Mouse (Mus musculus) liver, embryonic 14.5 days (tissue): ENCODE measurements around the gene Gm29609. TPM values are rescaled to one million over a fixed set of nuclear protein-coding genes. Genes with fewer than 3 reads are reported as not detected.

Experiments
- ATAC-seq: fragments of 200-750 bp; cut with Nextera tagmentation; 2 replicates; pipeline ENCODE4 v1.8.0; 2017; ENCODE audit warnings: moderate number of reproducible peaks, mild to moderate bottlenecking, moderate library complexity; ENCODE audit not compliant: insufficient read depth
- DNase-seq, 3 experiments: peaks; one replicate each; pipeline ENCODE4 v3.0.0-alpha.2; 2012 to 2013; ENCODE audit warnings: low read depth in 3 of 3, low spot score in 3 of 3
- H3K27ac ChIP-seq: fragments of 300-500 bp; sonication (generic); 2 replicates; pipeline ENCODE4 v1.5.1; 2014; ENCODE audit warnings: moderate library complexity, mild to moderate bottlenecking, control low read depth, inconsistent platforms
- H3K27me3 ChIP-seq: fragments of 300-500 bp; sonication (generic); 2 replicates; pipeline ENCODE4 v1.6.1; 2014; ENCODE audit warnings: mild to moderate bottlenecking, low read length, moderate library complexity; ENCODE audit not compliant: control insufficient read depth, insufficient read depth
- H3K36me3 ChIP-seq: fragments of 300-500 bp; sonication (generic); replicated peaks from 2 replicates; pipeline ENCODE4 v1.6.1; 2014; ENCODE audit warnings: low read depth; ENCODE audit not compliant: control insufficient read depth, insufficient read depth
- H3K4me1 ChIP-seq, 2 experiments: fragments of 200-500 bp in 1 of 2; fragments of 300-500 bp in 1 of 2; sonication (generic) in 1 of 2; replicated peaks; 2 replicates each; pipeline ENCODE4 v1.6.1; 2012 to 2014; ENCODE audit warnings: antibody characterized with exemption in 1 of 2, inconsistent platforms in 1 of 2, low read length in 1 of 2; ENCODE audit not compliant: control insufficient read depth in 2 of 2, insufficient read depth in 2 of 2
- H3K4me2 ChIP-seq: fragments of 300-500 bp; sonication (generic); 2 replicates; pipeline ENCODE4 v1.6.1; 2014; ENCODE audit warnings: low read depth, mild to moderate bottlenecking, control low read depth, moderate library complexity
- H3K4me3 ChIP-seq, 2 experiments: fragments of 200-500 bp in 1 of 2; fragments of 300-500 bp in 1 of 2; sonication (generic) in 1 of 2; 2 replicates each; pipeline ENCODE4 v1.5.1; 2012 to 2014; ENCODE audit warnings: low read depth in 2 of 2, low read length in 2 of 2, mild to moderate bottlenecking in 2 of 2, control low read depth in 1 of 2, inconsistent platforms in 1 of 2, moderate library complexity in 1 of 2; ENCODE audit not compliant: insufficient read depth in 1 of 2
- H3K9ac ChIP-seq: fragments of 300-500 bp; sonication (generic); replicated peaks from 2 replicates; pipeline ENCODE4 v1.6.1; 2014; ENCODE audit warnings: mild to moderate bottlenecking, control low read depth, moderate library complexity
- H3K9me3 ChIP-seq: fragments of 300-500 bp; sonication (generic); 2 replicates; pipeline ENCODE4 v1.6.1; 2016; ENCODE audit warnings: low read length, mixed read lengths; ENCODE audit not compliant: control insufficient read depth
- CTCF ChIP-seq: IDR thresholded peaks from 2 replicates; pipeline ENCODE4 v1.5.1; 2016; ENCODE audit warnings: antibody characterized with exemption, low read depth, control low read depth
- EP300 ChIP-seq: IDR thresholded peaks from 2 replicates; pipeline ENCODE4 v1.6.1; 2016; ENCODE audit warnings: antibody characterized with exemption, low read depth
- WGBS: fragments of 180-500 bp; shearing (Covaris S2); extraction: QIAGEN DNeasy Blood & Tissue Kit; methylation state at CpG from one replicate; pipeline ENCODE4 v1.1.7; 2014; ENCODE audit not compliant: insufficient replicate concordance; 5-methylcytosine and 5-hydroxymethylcytosine counted together
- polyA plus RNA-seq, 2 experiments: library from polyadenylated mRNA; depleted of rRNA in 1 of 2; stranded (reverse) in 1 of 2; unstranded in 1 of 2; fragments of >200 nt; fragmentation: Nextera tagmentation in 1 of 2; extraction: Ambion mirVana in 1 of 2; gene quantifications; 2 replicates each; pipeline versions ENCODE4 v1.2.1 to v1.2.3; 2012 to 2014

Gene Gm29609
- polyA plus RNA-seq, 2 experiments: 0.77 to 0.90 TPM

- no peak for DNase-seq
Observed at GRCm38 (mm10) chr5:31199321-31199892, 19.7 kb upstream of the Gm29609 start.

GRCm38 (mm10) chr5:31198616-31199320 lies 19.1 kb upstream of the Gm29609 start:
- H3K27me3 ChIP-seq: no peaks in the 10 kb centered on the region
- peaks cover 69% of the 10 kb centered on the region for H3K36me3 ChIP-seq
- no peak for ATAC-seq
- no peak for DNase-seq
- H3K27ac ChIP-seq: no peak overlapping the region
- peaks cover 2 to 11% of the 10 kb centered on the region in 2 experiments for H3K4me1 ChIP-seq
- no peak overlapping the region for H3K4me2 ChIP-seq
- no peak overlapping the region for H3K4me3 ChIP-seq
- no peak for TF ChIP-seq EP300
- no peaks in the 10 kb centered on the region; the same call in 1 of the 2 replicates for H3K9me3 ChIP-seq
- WGBS: 80% methylated on average over 5 of the region's 5 CpGs
- no peak overlapping the region for H3K9ac ChIP-seq

More at GRCm38 (mm10) chr5:31199321-31199892, 19.7 kb upstream of the Gm29609 start:
- Histone ChIP-seq H3K4me3 (no peak overlapping the region), H3K27me3 (no peaks in the 10 kb centered on the region), H3K9ac (no peak overlapping the region), H3K36me3 (peaks cover 75% of the 10 kb centered on the region), H3K4me2 (no peak overlapping the region), H3K27ac (no peak overlapping the region), H3K9me3 (no peaks in the 10 kb centered on the region; the same call in 1 of the 2 replicates), H3K4me1 (peaks cover 2 to 5% of the 10 kb centered on the region in 2 experiments)
- no peak for ATAC-seq
- 85% methylated on average over 19 of the region's 19 CpGs for WGBS
- no peak for TF ChIP-seq EP300
- TF ChIP-seq CTCF: no peak

DNA sequence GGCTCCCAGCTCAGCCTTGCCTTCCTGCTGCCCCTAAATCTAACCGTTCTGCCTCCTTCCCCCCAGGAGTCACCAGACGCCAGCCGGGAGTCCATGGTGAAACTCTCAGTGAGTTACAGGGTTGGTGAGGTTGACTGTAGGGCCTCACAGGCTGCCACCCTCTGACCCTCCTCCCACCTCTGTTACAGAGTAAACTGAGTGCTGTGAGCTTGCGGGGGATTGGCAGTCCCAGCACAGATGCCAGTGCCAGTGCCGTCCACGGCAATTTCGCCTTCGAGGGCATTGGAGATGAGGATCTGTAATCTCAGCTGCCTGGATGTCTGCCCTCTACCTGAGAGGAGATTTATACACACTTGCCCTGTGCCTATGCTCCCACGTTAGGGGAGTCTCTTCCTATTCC lies 18.5 kb upstream of the Gm29609 start:
- H3K4me3 ChIP-seq: no peak overlapping the region
- DNase-seq: no peak
- whole genome bisulfite sequencing: 79% methylated on average over 9 of the region's 9 CpGs
- H3K9ac ChIP-seq: no peak overlapping the region
- H3K27me3 ChIP-seq: no peaks in the 10 kb centered on the region
- ATAC-seq: no peak
- H3K27ac ChIP-seq: no peak overlapping the region
- no peaks in the 10 kb centered on the region; the same call in 1 of the 2 replicates for H3K9me3 ChIP-seq
- peaks cover 2 to 11% of the 10 kb centered on the region in 2 experiments for H3K4me1 ChIP-seq
- no peak overlapping the region for H3K4me2 ChIP-seq
- TF ChIP-seq CTCF (no peak), EP300 (no peak)
- peaks cover 63% of the 10 kb centered on the region for H3K36me3 ChIP-seq

DNA sequence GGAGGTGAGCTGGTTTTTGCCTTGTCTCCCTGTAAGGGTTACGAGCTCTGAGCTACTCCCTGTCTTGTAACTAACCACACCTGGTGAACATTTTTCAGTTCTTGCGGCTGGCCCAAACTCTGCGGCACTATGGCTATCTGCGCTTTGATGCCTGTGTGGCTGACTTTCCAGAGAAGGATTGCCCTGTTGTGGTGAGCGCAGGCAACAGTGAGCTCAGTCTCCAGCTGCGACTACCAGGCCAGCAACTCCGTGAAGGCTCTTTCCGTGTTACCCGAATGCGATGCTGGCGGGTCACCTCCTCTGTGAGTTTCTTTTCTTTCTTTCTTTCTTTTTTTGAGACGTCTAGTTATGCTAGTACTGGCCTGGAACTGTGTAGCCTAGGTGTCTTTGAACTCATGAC lies 17.4 kb upstream of the Gm29609 start:
- Histone ChIP-seq H3K9me3 (no peaks in the 10 kb centered on the region; the same call in 1 of the 2 replicates), H3K36me3 (peaks cover 56% of the 10 kb centered on the region), H3K4me1 (peaks cover 2 to 11% of the 10 kb centered on the region in 2 experiments), H3K27me3 (no peaks in the 10 kb centered on the region), H3K9ac (no peak overlapping the region), H3K4me2 (no peak overlapping the region), H3K4me3 (no peak overlapping the region), H3K27ac (no peak overlapping the region)
- no peak for DNase-seq
- ATAC-seq: no peak
- TF ChIP-seq EP300 (no peak), CTCF (no peak)
- WGBS: 90% methylated on average over 12 of the region's 12 CpGs

GRCm38 (mm10) chr5:31196207-31196606 lies 16.5 kb upstream of the Gm29609 start:
- Histone ChIP-seq H3K4me3 (no peak overlapping the region), H3K9me3 (no peaks in the 10 kb centered on the region; the same call in 1 of the 2 replicates), H3K4me1 (peaks cover 5 to 11% of the 10 kb centered on the region in 2 experiments), H3K27me3 (no peaks in the 10 kb centered on the region), H3K36me3 (peaks cover 56% of the 10 kb centered on the region), H3K27ac (no peak overlapping the region), H3K9ac (no peak overlapping the region), H3K4me2 (no peak overlapping the region)
- TF ChIP-seq EP300 (no peak), CTCF (no peak)
- DNase-seq (no peak), ATAC-seq (no peak)
- 88% methylated on average over 10 of the region's 10 CpGs for WGBS
